Mouse (Mus musculus) liver, embryonic 14.5 days (tissue): ENCODE measurements around the gene Dnajc6.

Source experiments
- CTCF ChIP-seq: IDR thresholded peaks from 2 replicates; pipeline ENCODE4 v1.5.1; 2016; ENCODE audit warnings: antibody characterized with exemption, low read depth, control low read depth
- EP300 ChIP-seq: IDR thresholded peaks from 2 replicates; pipeline ENCODE4 v1.6.1; 2016; ENCODE audit warnings: antibody characterized with exemption, low read depth

- TF ChIP-seq CTCF (no peak), EP300 (no peak)
These were observed 83.1 kb downstream of the Dnajc6 start for GRCm38 (mm10) chr4:101579517-101579916.
